Mouse (Mus musculus): ENCODE data around the gene Terb1. TPM values are rescaled to one million over a fixed set of nuclear protein-coding genes. Genes with fewer than 3 reads are reported as not detected.

The Terb1 gene
- total RNA-seq, 2 experiments from 2014 or later: 0.06 TPM; not detected in 1

GRCm38 (mm10) chr8:104416022-104416421 lies 93.7 kb downstream of the Terb1 start:
- intact Hi-C loops (cut with DNase I; ENCODE audit: low total_unique reads): no loop called here
- no peak for DNase-seq

- intact Hi-C loops (cut with DNase I; ENCODE audit: low total_unique reads): no loop called here
- no peak for DNase-seq
Observed at GRCm38 (mm10) chr8:104414204-104414603, 95.5 kb downstream of the Terb1 start.

DNA sequence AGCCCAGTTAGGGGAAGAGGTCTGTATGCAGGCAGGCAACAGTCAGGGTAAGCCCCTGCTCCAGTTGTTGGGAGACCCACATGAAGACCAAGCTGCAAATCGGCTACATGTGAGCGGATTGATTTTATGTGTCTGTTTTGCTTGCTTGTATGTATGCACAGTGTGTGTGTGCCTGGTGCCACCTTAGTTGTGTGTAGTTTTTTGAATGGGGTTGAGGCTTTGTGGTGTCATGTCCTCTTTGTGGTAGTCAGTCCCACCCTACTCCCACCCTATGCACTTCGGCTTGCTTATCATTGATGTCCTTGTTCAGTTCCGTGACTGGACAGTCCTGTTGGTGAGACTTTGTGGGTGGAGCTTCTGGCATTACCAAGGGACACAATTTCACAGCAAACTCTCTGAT lies 95.9 kb downstream of the Terb1 start:
- intact Hi-C loops (cut with DNase I; ENCODE audit: low total_unique reads): no loop called here
- DNase-seq: no peak

- DNase-seq: no peak
- intact Hi-C loops (cut with DNase I; ENCODE audit: low total_unique reads): no loop called here
Observed at GRCm38 (mm10) chr8:104412805-104413532, 96.7 kb downstream of the Terb1 start.

DNA sequence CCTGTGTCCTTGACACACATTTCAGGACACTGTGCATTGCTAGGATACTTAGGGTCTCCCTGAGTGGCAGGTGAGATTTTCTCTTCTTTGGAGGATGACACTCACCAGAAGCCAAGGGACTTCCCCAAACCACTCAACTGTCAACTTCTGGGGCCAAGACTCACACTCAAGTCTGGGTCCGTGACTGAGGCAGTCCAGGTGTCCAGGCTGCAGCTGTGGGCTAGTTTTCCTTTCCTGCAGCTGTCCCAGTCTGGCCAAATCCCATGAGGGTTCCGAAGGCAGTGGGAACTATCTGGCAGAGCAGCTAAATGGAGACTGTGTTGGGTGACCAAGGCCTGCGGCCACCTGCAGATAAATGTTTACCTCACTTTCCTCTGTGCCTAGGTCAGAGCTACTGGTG lies 97.7 kb downstream of the Terb1 start:
- intact Hi-C loops (cut with DNase I; ENCODE audit: low total_unique reads): no loop called here
- no peak for DNase-seq

- DNase-seq: no peak
- intact Hi-C loops (cut with DNase I; ENCODE audit: low total_unique reads): no loop called here
Observed at GRCm38 (mm10) chr8:104411468-104411867, 98.2 kb downstream of the Terb1 start.

DNA sequence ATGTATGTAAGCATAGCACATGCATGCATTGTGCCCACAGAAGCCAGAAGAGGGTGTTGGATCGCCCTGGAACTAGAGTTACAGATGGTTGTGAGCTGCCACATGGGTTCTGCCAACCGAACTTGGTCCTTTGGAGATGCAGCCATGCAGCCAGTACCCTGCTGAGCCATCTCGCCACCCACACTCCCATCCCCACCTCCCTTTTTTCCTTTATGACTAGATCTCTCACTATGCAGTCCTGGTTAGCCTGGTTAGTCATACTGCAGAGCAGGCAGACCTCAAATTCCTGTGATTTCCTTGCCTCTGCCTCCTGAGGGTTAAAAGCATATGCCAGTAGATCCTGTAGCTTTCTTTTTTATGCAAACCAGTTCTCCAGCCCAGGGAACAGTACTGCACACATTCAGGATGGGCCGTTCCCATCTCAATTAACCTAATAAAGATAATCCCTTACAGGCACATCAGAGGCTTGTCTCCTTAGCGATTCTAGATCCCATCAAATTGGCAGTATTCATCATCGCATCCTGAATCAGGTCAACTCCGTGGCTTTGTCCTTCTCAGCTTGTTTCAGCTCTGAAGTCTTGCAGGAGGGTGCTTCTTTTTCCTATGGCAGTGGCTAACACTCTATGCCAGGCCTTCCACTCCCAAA lies 99.0 kb downstream of the Terb1 start:
- no peak for DNase-seq
- intact Hi-C loops (cut with DNase I; ENCODE audit: low total_unique reads): no loop called here

DNA sequence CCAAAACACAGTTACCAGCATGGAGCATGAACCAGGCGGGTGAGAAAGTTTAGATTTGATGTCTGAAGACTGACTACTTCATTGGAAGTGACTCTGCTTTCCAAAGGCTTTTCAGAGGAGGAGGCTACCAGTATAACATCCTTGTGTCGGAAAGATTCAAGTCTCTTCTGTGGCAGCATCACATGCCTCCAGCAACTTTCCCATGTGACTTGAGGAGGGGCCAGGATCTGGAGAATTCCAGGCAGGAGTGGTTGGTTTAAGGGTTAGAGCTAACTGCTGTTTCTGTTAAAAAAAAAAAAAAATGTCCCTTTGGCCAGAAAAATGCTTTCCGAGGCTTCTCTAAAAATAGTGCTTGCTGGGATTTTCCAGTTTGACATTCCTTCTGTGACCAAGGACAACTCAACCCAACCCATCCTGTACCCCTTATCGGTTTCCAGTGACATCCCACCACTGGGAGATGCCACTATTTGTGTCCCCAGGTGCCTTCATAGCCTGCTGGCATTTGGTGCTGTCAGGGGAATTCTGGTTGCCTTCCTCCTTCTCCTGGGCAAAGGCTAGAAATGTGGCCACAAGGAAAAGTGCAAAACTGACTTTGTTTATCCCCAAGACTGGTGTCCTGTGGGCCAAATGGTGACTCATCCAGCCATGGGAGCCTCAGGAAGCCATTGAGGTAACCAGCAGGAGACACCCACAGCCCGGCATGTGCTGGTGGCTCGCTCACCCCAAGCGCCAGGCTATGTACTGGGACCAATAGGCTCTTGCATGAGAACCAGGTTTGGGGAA lies 101.2 kb downstream of the Terb1 start:
- intact Hi-C loops (cut with DNase I; ENCODE audit: low total_unique reads): loop anchor here (10.0 kb wide), 1 partner anchor 64 kb away; no protein-coding TSS in a partner anchor

GRCm38 (mm10) chr8:104406340-104407128 lies 103.2 kb downstream of the Terb1 start:
- no peak for DNase-seq
- intact Hi-C loops (cut with DNase I; ENCODE audit: low total_unique reads): loop anchor here (10.0 kb wide), 1 partner anchor 62 kb away; no protein-coding TSS in a partner anchor

More for the DNA sequence above, 101.2 kb downstream of the Terb1 start:
- peak; percentile 24 for DNase-seq

GRCm38 (mm10) chr8:104405430-104406187 lies 104.1 kb downstream of the Terb1 start:
- intact Hi-C loops (cut with DNase I; ENCODE audit: low total_unique reads): loop anchor here (10.0 kb wide), 1 partner anchor 61 kb away; no protein-coding TSS in a partner anchor
- peak; percentile 56 for DNase-seq

GRCm38 (mm10) chr8:104403596-104403995 lies 106.1 kb downstream of the Terb1 start:
- DNase-seq: no peak
- intact Hi-C loops (cut with DNase I; ENCODE audit: low total_unique reads): loop anchor here (10.0 kb wide), 1 partner anchor 59 kb away; no protein-coding TSS in a partner anchor

Other genes starting within 250 kb of the Terb1 start
- not detected for gene Cmtm2a, start 216.7 kb downstream of the Terb1 start, total RNA-seq (2021)
- not detected for gene Gm45711, start 199.8 kb downstream of the Terb1 start, total RNA-seq (2021)
- not detected for gene Cmtm1, start 199.8 kb downstream of the Terb1 start, total RNA-seq (2021)
- not detected for gene Gm11020, start 188.3 kb downstream of the Terb1 start, total RNA-seq (2021)
- gene Cmtm2b, start 187.7 kb downstream of the Terb1 start, total RNA-seq (2021): not detected
- 10 to 100 TPM; 15.2 to 21.7 TPM for gene Cmtm3, start 170.5 kb downstream of the Terb1 start, total RNA-seq (2021)
- 1 to 10 TPM; 4.7 to 4.8 TPM for gene Cmtm4, start 114.1 kb downstream of the Terb1 start, total RNA-seq (2021)
- 100 to 1,000 TPM in 1 of 2 experiments, 10 to 100 TPM in 1; 99.3 to 104 TPM for gene Dync1li2, start 66.9 kb downstream of the Terb1 start, total RNA-seq (2021)
- 10 to 100 TPM; 20.4 to 24.5 TPM for gene Nae1, start 24.7 kb upstream of the Terb1 start, total RNA-seq (2021)
- gene Car7, start 24.8 kb upstream of the Terb1 start, total RNA-seq (2021): 1 to 10 TPM; 1.0 to 1.1 TPM
- gene Pdp2, start 81.5 kb upstream of the Terb1 start, total RNA-seq (2021): 1 to 10 TPM; 3.9 to 4.7 TPM
- not detected for gene Cdh16, start 114.5 kb upstream of the Terb1 start, total RNA-seq (2021)
- gene Rrad, start 121.4 kb upstream of the Terb1 start, total RNA-seq (2021): 10 to 100 TPM in 1 of 2 experiments, 1 to 10 TPM in 1; 3.7 to 15.5 TPM
- gene Ciao2b, start 132.1 kb upstream of the Terb1 start, total RNA-seq (2021): 10 to 100 TPM; 27.1 to 32.0 TPM
- gene Ces2a, start 224.1 kb upstream of the Terb1 start, total RNA-seq (2021): not detected